ENCODE assay signal across 13 mouse cellular contexts in the genomic region with DNA sequence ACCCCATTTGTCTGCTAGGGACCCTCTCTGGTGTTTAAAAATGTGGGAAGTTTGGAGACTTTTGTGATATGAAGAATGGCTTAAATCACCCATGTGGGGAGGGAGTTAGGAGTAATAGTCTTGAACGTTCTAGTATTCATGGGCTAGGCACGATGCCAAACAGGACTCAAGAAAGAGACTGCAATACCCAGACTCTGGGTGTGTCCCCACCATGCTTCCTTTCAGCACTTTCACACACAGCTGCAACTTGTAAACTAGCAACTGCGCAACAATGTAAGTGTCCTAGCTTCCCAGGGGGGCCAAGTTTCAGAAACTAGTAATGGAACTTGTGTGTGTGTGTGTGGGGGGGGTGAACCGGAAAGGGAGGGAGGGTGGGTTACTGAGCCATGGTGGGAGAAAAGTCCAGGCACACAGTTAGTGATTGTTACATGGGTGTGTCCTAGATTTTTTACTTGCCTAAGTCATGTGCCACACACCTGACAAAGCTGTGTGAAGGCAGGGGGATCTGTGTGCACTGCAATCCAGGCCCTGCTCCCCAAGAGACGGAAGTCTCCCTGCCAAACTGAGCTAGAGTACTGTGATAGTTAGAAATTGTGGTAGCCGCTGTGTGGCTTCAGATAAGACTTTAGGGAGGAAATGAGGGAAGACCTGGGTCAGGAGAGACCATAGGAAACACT.
A peak's percentile ranks its signal among the peaks of the same experiment; 100 is the strongest.
DNase-seq lines count a peak whose midpoint lies in the region; ATAC-seq and TF ChIP-seq lines count a peak whose summit lies in the region.
"Had no signal": no experiment of that assay in that cellular context is flagged by ENCODE, and none has a peak within 500 bp of the region (broad histone marks: within the 10 kb centered on the region; RNA-seq: fewer than 3 reads in every experiment).

No protein-coding gene starts in this region.

- no peak overlapping the region for H3K9ac ChIP-seq in limb, embryonic 12.5 days (replicated peaks)
- H3K9ac ChIP-seq in stomach, embryonic 16.5 days (ENCODE audit: low read length) = no peak overlapping the region
- H3K9ac ChIP-seq in midbrain, embryonic 13.5 days (replicated peaks) = no peak overlapping the region
- H3K9ac ChIP-seq in kidney, embryonic 16.5 days (replicated peaks; ENCODE audit: low read length) = no peak overlapping the region

- TF ChIP-seq CTCF in lung, adult 2 months (IDR thresholded peaks at IDR 0.05; ENCODE audit: insufficient read depth, low read length) = no peak

- no peak overlapping the region for H3K4me2 ChIP-seq in limb, embryonic 12.5 days
- H3K4me2 ChIP-seq in stomach, embryonic 16.5 days (ENCODE audit: low read depth, low read length) = no peak overlapping the region
- H3K4me2 ChIP-seq in midbrain, embryonic 13.5 days (replicated peaks) = no peak overlapping the region
- no peak overlapping the region for H3K4me2 ChIP-seq in kidney, embryonic 16.5 days (replicated peaks; ENCODE audit: low read depth, low read length)

- H3K4me1 ChIP-seq in limb, embryonic 12.5 days (replicated peaks) = peaks cover 7% of the 10 kb centered on the region; the same call in 1 of the 2 replicates
- no peaks in the 10 kb centered on the region for H3K4me1 ChIP-seq in limb, embryonic 10.5 days
- H3K4me1 ChIP-seq in lung, adult 2 months (ENCODE audit: control insufficient read depth, insufficient read depth, low read length) = no peaks in the 10 kb centered on the region
- no peaks in the 10 kb centered on the region for H3K4me1 ChIP-seq in stomach, embryonic 16.5 days (ENCODE audit: control insufficient read depth, insufficient read depth, low read length)
- H3K4me1 ChIP-seq in midbrain, embryonic 13.5 days (replicated peaks) = no peaks in the 10 kb centered on the region
- no peaks in the 10 kb centered on the region for H3K4me1 ChIP-seq in kidney, embryonic 16.5 days (ENCODE audit: insufficient read depth, low read length)

- TF ChIP-seq POLR2A in lung, adult 2 months (IDR thresholded peaks at IDR 0.05; ENCODE audit: borderline replicate concordance, extremely low read depth, low read depth, low read length) = no peak

- no peaks in the 10 kb centered on the region for H3K9me3 ChIP-seq in limb, embryonic 12.5 days
- H3K9me3 ChIP-seq in limb, embryonic 10.5 days (replicated peaks) = no peaks in the 10 kb centered on the region
- no peaks in the 10 kb centered on the region for H3K9me3 ChIP-seq in stomach, embryonic 16.5 days (replicated peaks; ENCODE audit: control insufficient read depth, low read length)
- H3K9me3 ChIP-seq in midbrain, embryonic 13.5 days = no peaks in the 10 kb centered on the region
- H3K9me3 ChIP-seq in kidney, embryonic 16.5 days (ENCODE audit: low read length) = no peaks in the 10 kb centered on the region

- H3K27ac ChIP-seq in limb, embryonic 12.5 days = no peak overlapping the region
- no peak overlapping the region for H3K27ac ChIP-seq in limb, embryonic 10.5 days
- no peak overlapping the region for H3K27ac ChIP-seq in stomach, embryonic 16.5 days (ENCODE audit: low read length)
- H3K27ac ChIP-seq in midbrain, embryonic 13.5 days = no peak overlapping the region
- H3K27ac ChIP-seq in kidney, embryonic 16.5 days (ENCODE audit: low read length) = no peak overlapping the region

- DNase-seq in limb, embryonic 10.5 days (ENCODE audit: low spot score) = no peak
- peak; percentile 55 to 69 for DNase-seq in heart, adult 9 months (ENCODE audit: low spot score in 2 of 2)
- DNase-seq in lung, adult 2 months = peak; percentile 5
- DNase-seq in spleen, postnatal 36 days (ENCODE audit: low spot score in 2 of 2) = no peak
- DNase-seq: cerebellum, adult 9-11 months; kidney, postnatal 14 days; layer of hippocampus, postnatal 36 days; liver had no signal

- WGBS in limb, embryonic 12.5 days = 63% methylated on average over 6 of the region's 6 CpGs
- 91% methylated on average over 6 of the region's 6 CpGs for whole genome bisulfite sequencing in limb, embryonic 10.5 days
- 48% methylated on average over 6 of the region's 6 CpGs for WGBS in lung, adult 2 months
- WGBS in stomach, embryonic 16.5 days = 59% methylated on average over 6 of the region's 6 CpGs
- WGBS in midbrain, embryonic 13.5 days = 79% methylated on average over 6 of the region's 6 CpGs
- WGBS in kidney, embryonic 16.5 days = 57% methylated on average over 6 of the region's 6 CpGs

- no peaks in the 10 kb centered on the region for H3K36me3 ChIP-seq in limb, embryonic 12.5 days
- no peaks in the 10 kb centered on the region for H3K36me3 ChIP-seq in limb, embryonic 10.5 days
- H3K36me3 ChIP-seq in stomach, embryonic 16.5 days (ENCODE audit: control insufficient read depth, insufficient read depth, low read length) = no peaks in the 10 kb centered on the region
- no peaks in the 10 kb centered on the region for H3K36me3 ChIP-seq in midbrain, embryonic 13.5 days
- H3K36me3 ChIP-seq in kidney, embryonic 16.5 days (ENCODE audit: insufficient read depth, low read length) = no peaks in the 10 kb centered on the region

- no peaks in the 10 kb centered on the region for H3K27me3 ChIP-seq in limb, embryonic 12.5 days
- no peaks in the 10 kb centered on the region for H3K27me3 ChIP-seq in limb, embryonic 10.5 days (ENCODE audit: low read depth, poor library complexity, severe bottlenecking)
- no peaks in the 10 kb centered on the region for H3K27me3 ChIP-seq in stomach, embryonic 16.5 days (ENCODE audit: control insufficient read depth, insufficient read depth, low read length)
- H3K27me3 ChIP-seq in midbrain, embryonic 13.5 days = no peaks in the 10 kb centered on the region
- H3K27me3 ChIP-seq in kidney, embryonic 16.5 days (ENCODE audit: insufficient read depth, low read length) = no peaks in the 10 kb centered on the region

- no peak overlapping the region for H3K4me3 ChIP-seq in limb, embryonic 12.5 days (replicated peaks)
- H3K4me3 ChIP-seq in limb, embryonic 10.5 days = no peak overlapping the region
- no peak overlapping the region for H3K4me3 ChIP-seq in lung, adult 2 months (replicated peaks; ENCODE audit: extremely low read depth, low read depth, low read length)
- no peak overlapping the region for H3K4me3 ChIP-seq in stomach, embryonic 16.5 days (replicated peaks; ENCODE audit: low read length)
- H3K4me3 ChIP-seq in midbrain, embryonic 13.5 days (replicated peaks) = no peak overlapping the region
- H3K4me3 ChIP-seq in kidney, embryonic 16.5 days (ENCODE audit: low read length) = no peak overlapping the region

- ATAC-seq in limb, embryonic 12.5 days (ENCODE audit: insufficient number of reproducible peaks, insufficient read depth, low FRiP score, low TSS enrichment, low read depth) = peak; percentile 68
- ATAC-seq in stomach, embryonic 16.5 days (ENCODE audit: insufficient read depth, low FRiP score) = 0 out of 2 replicates have a peak, but pooled peaks have one; percentile 29
- ATAC-seq in midbrain, embryonic 13.5 days = no peak
- no peak for ATAC-seq in kidney, embryonic 16.5 days (ENCODE audit: low FRiP score, low TSS enrichment)
- ATAC-seq: inflammation-experienced regulatory T-cells, adult 6 months had no signal

Comparison
In these comparisons a context has a peak if more than half of its experiments do, and no peak if none do; other contexts are left out.
1. ATAC-seq: peak in limb, embryonic 12.5 days (single experiment) and stomach, embryonic 16.5 days (single experiment); none in midbrain, embryonic 13.5 days (single experiment) and kidney, embryonic 16.5 days (single experiment).
2. DNase-seq: peak in heart, adult 9 months (2 of 2) and lung, adult 2 months (single experiment); none in limb, embryonic 10.5 days (single experiment) and spleen, postnatal 36 days (0 of 2).